ENCODE assay signal across 10 mouse cellular contexts in genomic region chr7:144111981-144112380, GRCm38 (mm10).
"Had no signal": no experiment of that assay in that cellular context is flagged by ENCODE, and none has a peak within 500 bp of the region (broad histone marks: within the 10 kb centered on the region; RNA-seq: fewer than 3 reads in every experiment).

No protein-coding gene starts in this region.

- H3K4me2 ChIP-seq: kidney, embryonic 15.5 days; limb, embryonic 13.5 days; neural tube, embryonic 13.5 days; stomach, embryonic 15.5 days had no signal

- DNase-seq: kidney, postnatal 14 days; left cerebral cortex, postnatal 4 days; lung, adult 18-20 months; right cerebral cortex, postnatal 14 days; thymus, postnatal 4 days had no signal

- H3K4me1 ChIP-seq: limb, embryonic 13.5 days; stomach, embryonic 15.5 days had no signal

- H3K4me3 ChIP-seq: kidney, embryonic 15.5 days; limb, embryonic 13.5 days; neural tube, embryonic 13.5 days; stomach, embryonic 15.5 days had no signal

- H3K27me3 ChIP-seq: kidney, embryonic 15.5 days; limb, embryonic 13.5 days; neural tube, embryonic 13.5 days; stomach, embryonic 15.5 days had no signal

- H3K27ac ChIP-seq: kidney, embryonic 15.5 days; limb, embryonic 13.5 days; liver, embryonic 14.5 days; stomach, embryonic 15.5 days had no signal

- H3K9ac ChIP-seq: kidney, embryonic 15.5 days; limb, embryonic 13.5 days; liver, embryonic 14.5 days; neural tube, embryonic 13.5 days; stomach, embryonic 15.5 days had no signal

- H3K9me3 ChIP-seq: kidney, embryonic 15.5 days; limb, embryonic 13.5 days; neural tube, embryonic 13.5 days; stomach, embryonic 15.5 days had no signal

- H3K36me3 ChIP-seq: kidney, embryonic 15.5 days; limb, embryonic 13.5 days; neural tube, embryonic 13.5 days; stomach, embryonic 15.5 days had no signal
